Mouse (Mus musculus) layer of hippocampus, adult 8-10 months (tissue): ENCODE results near the gene Abcf1. TPM values are rescaled to one million over a fixed set of nuclear protein-coding genes. Genes with fewer than 3 reads are reported as not detected.
A peak's percentile ranks its signal among the peaks of the same experiment; 100 is the strongest.

Experiments
- DNase-seq, 2 experiments: peaks; one replicate each; pipeline ENCODE4 v3.0.0; 2022; ENCODE audit warnings: low spot score in 2 of 2
- microRNA-seq, 2 experiments: library from miRNA; unstranded; fragments of <30 nt; microRNA quantifications; one replicate each; pipeline ENCODE4 v1.2.0; 2022
- total RNA-seq, 4 experiments: library from RNA; stranded (reverse); gene quantifications; 2 replicates each; pipeline ENCODE4 v1.2.4; 2022

Abcf1 gene
- total RNA-seq, 4 experiments from 2014 or later: 68.3 to 76.5 (median 72.7) TPM

DNA sequence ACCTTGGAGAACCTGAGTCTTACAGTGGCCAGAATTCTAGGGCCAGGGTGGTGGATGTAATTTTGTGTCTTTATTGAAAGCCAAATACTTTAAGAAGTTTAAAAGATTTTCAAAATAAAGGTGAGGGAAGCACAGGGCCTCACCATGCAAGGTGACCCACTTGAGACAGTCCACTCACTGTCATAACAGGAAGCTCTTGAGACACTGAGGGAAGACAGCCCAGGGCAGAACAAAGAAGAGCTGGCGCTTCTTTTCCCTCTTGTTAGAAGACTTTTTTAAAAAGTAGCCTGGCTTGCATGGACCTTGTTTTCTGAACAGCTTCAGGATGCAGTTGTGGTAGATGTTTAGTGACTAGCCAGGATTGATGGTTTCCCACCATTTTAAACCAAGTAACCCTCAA lies 49.2 kb downstream of the Abcf1 start:
- DNase-seq: no peak

DNA sequence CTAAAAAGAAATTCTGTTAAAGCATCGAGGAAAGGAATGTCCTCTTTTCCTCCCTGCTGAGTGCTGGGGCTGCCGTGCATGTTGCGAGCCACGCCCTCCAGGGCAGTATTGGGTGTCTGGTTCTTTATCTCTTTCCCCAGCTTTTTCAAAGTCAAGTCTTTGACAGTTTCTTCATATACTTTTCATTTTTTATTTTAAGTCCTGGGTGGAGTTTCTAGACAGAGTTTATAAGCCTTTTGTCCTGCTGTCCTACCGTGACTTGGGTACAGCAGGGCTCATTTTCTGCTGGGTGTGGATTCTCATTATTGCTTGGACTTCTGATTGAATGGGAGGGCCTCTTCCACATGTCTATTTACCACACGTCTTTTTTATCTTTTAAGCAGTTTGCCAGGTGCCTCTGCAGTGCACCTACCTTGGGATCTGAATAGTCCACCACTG lies 49.7 kb downstream of the Abcf1 start:
- DNase-seq: no peak

- DNase-seq: peak; percentile 94 to 96
Measured at GRCm38 (mm10) chr17:35919060-35919715, 50.4 kb downstream of the Abcf1 start.

DNA sequence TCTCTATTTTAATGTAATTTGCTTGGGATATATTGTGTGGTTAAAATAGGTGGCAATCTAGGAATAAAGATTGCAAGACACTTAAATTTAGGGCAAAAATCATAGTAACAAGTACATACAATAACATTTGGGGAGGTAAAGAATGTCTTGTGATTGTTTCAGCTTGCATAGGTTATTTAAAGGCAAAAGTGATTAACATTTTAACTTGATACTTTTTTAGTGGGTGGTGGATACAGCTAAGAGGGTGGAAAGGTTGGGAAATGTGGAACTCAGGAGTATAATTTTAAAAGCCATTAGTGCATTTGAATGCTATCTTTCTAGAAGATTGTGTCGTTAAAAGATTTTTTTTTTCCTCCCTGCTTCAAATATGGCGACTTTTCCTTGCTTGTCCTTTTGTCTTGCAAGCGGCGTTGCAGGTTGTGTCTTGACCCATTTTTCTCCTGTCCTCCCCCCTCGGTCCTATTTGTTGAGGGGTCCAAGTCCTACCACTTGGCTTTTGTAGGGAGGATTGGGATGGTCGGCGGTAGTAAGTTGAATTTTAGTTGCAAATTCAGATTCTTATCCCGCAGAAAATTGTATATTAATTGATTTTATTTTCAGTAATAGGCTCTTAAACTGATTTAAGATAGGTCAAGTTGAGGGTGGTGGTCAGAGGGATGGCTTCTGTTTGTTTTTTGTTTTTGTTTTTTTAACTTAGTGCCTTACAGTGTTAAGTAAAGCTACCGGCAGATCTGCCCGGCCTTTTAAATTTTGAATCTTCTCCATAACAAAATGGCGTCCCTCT lies 51.1 kb downstream of the Abcf1 start:
- DNase-seq: no peak

DNA sequence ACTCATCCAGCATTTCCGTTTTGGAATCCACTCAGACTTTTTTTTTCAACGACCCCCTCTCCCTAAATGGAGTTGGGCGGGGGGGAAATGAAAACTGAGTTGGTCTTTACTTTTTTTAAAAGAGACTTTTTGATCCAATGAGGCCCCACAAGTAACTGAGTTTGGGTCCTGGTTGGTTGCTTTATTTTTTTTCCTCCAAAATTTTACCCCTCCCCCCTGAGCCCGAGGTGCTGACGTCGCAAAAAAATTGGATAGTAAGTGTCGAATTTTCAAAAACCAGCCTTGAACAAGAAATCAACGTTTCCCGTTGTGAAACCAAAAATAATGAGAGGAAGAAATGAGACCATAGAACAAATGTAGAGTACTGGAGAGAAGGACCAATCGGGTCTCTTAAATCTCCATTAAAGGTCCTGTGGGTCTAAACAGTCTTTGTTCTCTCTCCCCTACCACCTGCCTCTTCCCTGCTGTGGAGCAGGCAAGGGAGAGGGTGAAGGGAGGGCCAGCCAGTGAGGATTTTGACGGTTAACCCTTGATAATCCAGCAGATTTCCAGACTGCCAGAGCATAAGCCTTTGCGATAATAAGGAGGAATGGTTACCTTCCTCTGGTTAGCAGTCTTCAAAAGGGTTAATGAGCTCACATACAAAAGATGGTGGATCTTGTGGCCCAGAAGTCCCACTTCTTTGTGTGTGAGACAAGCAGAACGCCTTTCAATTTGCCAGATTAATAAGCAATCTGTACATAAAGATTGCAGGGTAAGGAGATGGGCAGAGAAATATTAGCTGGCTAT lies 51.9 kb downstream of the Abcf1 start:
- peak in 1 of 2 experiments; percentile 50 for DNase-seq

- no peak for DNase-seq
Measured at GRCm38 (mm10) chr17:35917143-35917462, 52.5 kb downstream of the Abcf1 start.

- DNase-seq: peak; percentile 99 to 100
Measured at GRCm38 (mm10) chr17:35916297-35917142, 53.0 kb downstream of the Abcf1 start, which contains the start of the genes Mrps18b and Ppp1r10. Mrps18b (minus strand) TSS chr17:35916389. Ppp1r10 (plus strand) TSS chr17:35916434.

- DNase-seq: no peak
Measured at GRCm38 (mm10) chr17:35915538-35916296, 53.8 kb downstream of the Abcf1 start.

GRCm38 (mm10) chr17:35914975-35915374 lies 54.6 kb downstream of the Abcf1 start:
- DNase-seq: no peak

- DNase-seq: peak; percentile 93
Measured at GRCm38 (mm10) chr17:35909919-35910369, 59.6 kb downstream of the Abcf1 start, which contains the start of gene Atat1. Atat1 (minus strand) TSS chr17:35910075.

GRCm38 (mm10) chr17:35909186-35909918 lies 60.2 kb downstream of the Abcf1 start:
- no peak for DNase-seq

GRCm38 (mm10) chr17:35907609-35908008 lies 62.0 kb downstream of the Abcf1 start:
- DNase-seq: no peak

Small RNA genes lying within 50 kb of the gene (microRNA-seq; reads per million reads assigned to microRNA genes)
- gene Mir1894 (0.64 to 0.76 reads per million in 2 experiments), gene Mir877 (267 to 440 reads per million in 2 experiments)

Other genes with a start within 250 kb of the Abcf1 start
- gene Ier3, start 148.1 kb downstream of the Abcf1 start, total RNA-seq: 10 to 100 TPM in 1 of 4 experiments, 1 to 10 TPM in 3; 4.9 to 11.0 (median 7.3) TPM
- gene Flot1, start 146.5 kb downstream of the Abcf1 start, total RNA-seq: 100 to 1,000 TPM; 124 to 142 (median 137) TPM
- 100 to 1,000 TPM; 339 to 357 (median 343) TPM for gene Tubb5, start 131.5 kb downstream of the Abcf1 start, total RNA-seq
- 10 to 100 TPM; 16.9 to 20.1 (median 18.3) TPM for gene Mdc1, start 128.2 kb downstream of the Abcf1 start, total RNA-seq
- 1 to 10 TPM; 1.8 to 3.7 (median 1.9) TPM for gene Nrm, start 108.4 kb downstream of the Abcf1 start, total RNA-seq
- 10 to 100 TPM in 2 of 4 experiments, 1 to 10 TPM in 2; 6.5 to 19.5 (median 12.8) TPM for gene Ppp1r18, start 104.2 kb downstream of the Abcf1 start, total RNA-seq
- 10 to 100 TPM; 28.3 to 35.3 (median 31.4) TPM for gene Dhx16, start 89.9 kb downstream of the Abcf1 start, total RNA-seq
- 10 to 100 TPM; 45.9 to 61.4 (median 50.0) TPM for gene 2310061I04Rik, start 72.3 kb downstream of the Abcf1 start, total RNA-seq
- gene Atat1, start 59.7 kb downstream of the Abcf1 start, total RNA-seq: 10 to 100 TPM; 53.2 to 64.1 (median 60.0) TPM
- 10 to 100 TPM; 39.0 to 57.9 (median 42.8) TPM for gene Mrps18b, start 53.4 kb downstream of the Abcf1 start, total RNA-seq
- 10 to 100 TPM; 71.6 to 79.8 (median 74.6) TPM for gene Ppp1r10, start 53.3 kb downstream of the Abcf1 start, total RNA-seq
- 100 to 1,000 TPM; 135 to 141 (median 138) TPM for gene Gnl1, start 10.1 kb upstream of the Abcf1 start, total RNA-seq
- 10 to 100 TPM; 40.5 to 52.4 (median 45.4) TPM for gene Prr3, start 10.5 kb upstream of the Abcf1 start, total RNA-seq
- gene H2-T24, start 50.8 kb upstream of the Abcf1 start, total RNA-seq: 1 to 10 TPM in 3 of 4 experiments, under 1 TPM in 1; 0.80 to 4.4 (median 2.6) TPM
- gene H2-T23, start 63.1 kb upstream of the Abcf1 start, total RNA-seq: 10 to 100 TPM in 2 of 4 experiments, 1 to 10 TPM in 2; 6.6 to 30.9 (median 14.2) TPM
- 10 to 100 TPM; 15.7 to 18.4 (median 16.5) TPM for gene H2-T22, start 73.0 kb upstream of the Abcf1 start, total RNA-seq
- not detected for gene Gm6034, start 73.2 kb upstream of the Abcf1 start, total RNA-seq
- gene Gm11127, start 88.6 kb upstream of the Abcf1 start, total RNA-seq: 1 to 10 TPM in 3 of 4 experiments, under 1 TPM in 1; 1.00 to 5.0 (median 2.2) TPM
- gene Gm19684, start 151.9 kb upstream of the Abcf1 start, total RNA-seq: under 1 TPM in 3 of 4 experiments, not detected in 1; 0.22 to 0.61 (median 0.28) TPM
- gene Gm7030, start 159.7 kb upstream of the Abcf1 start, total RNA-seq: under 1 TPM in 1 of 4 experiments, not detected in 3; 0.57 TPM
- gene Gm8909, start 198.8 kb upstream of the Abcf1 start, total RNA-seq: not detected
- gene H2-T3, start 220.5 kb upstream of the Abcf1 start, total RNA-seq: not detected